Mouse (Mus musculus) limb, embryonic 13.5 days (tissue): ENCODE measurements around the gene Fbln1. TPM values are rescaled to one million over a fixed set of nuclear protein-coding genes. Genes with fewer than 3 reads are reported as not detected.

ENCODE experiments used
- ATAC-seq: fragments of 200-750 bp; cut with Nextera tagmentation; 2 replicates; pipeline ENCODE4 v1.8.0; 2017; ENCODE audit warnings: low read depth, moderate number of reproducible peaks, moderate TSS enrichment; ENCODE audit not compliant: low FRiP score
- H3K27ac ChIP-seq: fragments of 300-500 bp; sonication (generic); 2 replicates; pipeline ENCODE4 v1.5.1; 2015; ENCODE audit warnings: inconsistent platforms, mild to moderate bottlenecking, moderate library complexity
- H3K27me3 ChIP-seq: fragments of 300-500 bp; sonication (generic); 2 replicates; pipeline ENCODE4 v1.6.1; 2015; ENCODE audit warnings: mild to moderate bottlenecking, inconsistent platforms
- H3K36me3 ChIP-seq: fragments of 300-500 bp; sonication (generic); 2 replicates; pipeline ENCODE4 v1.6.1; 2015; ENCODE audit warnings: inconsistent platforms, mild to moderate bottlenecking, moderate library complexity
- H3K4me1 ChIP-seq: fragments of 300-500 bp; sonication (generic); 2 replicates; pipeline ENCODE4 v1.6.1; 2015; ENCODE audit warnings: inconsistent platforms
- H3K4me2 ChIP-seq: fragments of 300-500 bp; sonication (generic); replicated peaks from 2 replicates; pipeline ENCODE4 v1.6.1; 2015; ENCODE audit warnings: inconsistent platforms, mild to moderate bottlenecking, moderate library complexity
- H3K4me3 ChIP-seq: fragments of 300-500 bp; sonication (generic); 2 replicates; pipeline ENCODE4 v1.5.1; 2015; ENCODE audit warnings: moderate library complexity, mild to moderate bottlenecking, inconsistent platforms
- H3K9ac ChIP-seq: fragments of 300-500 bp; sonication (generic); 2 replicates; pipeline ENCODE4 v1.6.1; 2015; ENCODE audit warnings: mild to moderate bottlenecking, inconsistent platforms
- H3K9me3 ChIP-seq: fragments of 300-500 bp; sonication (generic); 2 replicates; pipeline ENCODE4 v1.6.1; 2016; ENCODE audit warnings: inconsistent platforms
- WGBS: fragments of 180-500 bp; shearing (Covaris S2); methylation state at CpG from one replicate; pipeline ENCODE4 v1.1.7; 2015; 5-methylcytosine and 5-hydroxymethylcytosine counted together
- polyA plus RNA-seq: library from polyadenylated mRNA; unstranded; fragments of >200 nt; fragmentation: Nextera tagmentation; extraction: Ambion mirVana; gene quantifications from 2 replicates; pipeline ENCODE4 v1.2.1, GENCODE M21; 2015

Gene Fbln1
- polyA plus RNA-seq, 1 experiment from 2014 or later, result 232 TPM

GRCm38 (mm10) chr15:85335671-85336300 lies 130.0 kb downstream of the Fbln1 start, which contains the start of gene Atxn10:
Gene Atxn10 (plus strand): TSS chr15:85336245.
- Histone ChIP-seq H3K27me3 (no peaks in the 10 kb centered on the region), H3K36me3 (no peaks in the 10 kb centered on the region), H3K27ac (peak within 1 kb of the TSS; percentile 96), H3K4me1 (peaks cover 19% of the 10 kb centered on the region), H3K9ac (peak within 1 kb of the TSS; percentile 94), H3K4me2 (peak within 1 kb of the TSS; percentile 82), H3K4me3 (peak within 1 kb of the TSS; percentile 94), H3K9me3 (no peaks in the 10 kb centered on the region)
- 12% methylated on average over 17 of the region's 19 CpGs for WGBS
- ATAC-seq, result no peak

Other genes with a start within 250 kb of the Fbln1 start
- 8.0 and 9.1 TPM in 2 replicates for gene 5031439G07Rik, start 217.4 kb upstream of the Fbln1 start, polyA plus RNA-seq
- gene Upk3a, start 188.8 kb upstream of the Fbln1 start, polyA plus RNA-seq, result not detected in 2 replicates
- 27.1 and 28.3 TPM in 2 replicates for gene Fam118a, start 177.0 kb upstream of the Fbln1 start, polyA plus RNA-seq
- 0.18 and 0.24 TPM in 2 replicates for gene Smc1b, start 74.0 kb upstream of the Fbln1 start, polyA plus RNA-seq
- 0.83 and 1.3 TPM in 2 replicates for gene Ribc2, start 73.9 kb upstream of the Fbln1 start, polyA plus RNA-seq
- gene Atxn10, start 130.3 kb downstream of the Fbln1 start, polyA plus RNA-seq, result 353 and 355 TPM in 2 replicates